Comparison of ENCODE assay signal across 8 mouse cellular contexts in the genomic region with DNA sequence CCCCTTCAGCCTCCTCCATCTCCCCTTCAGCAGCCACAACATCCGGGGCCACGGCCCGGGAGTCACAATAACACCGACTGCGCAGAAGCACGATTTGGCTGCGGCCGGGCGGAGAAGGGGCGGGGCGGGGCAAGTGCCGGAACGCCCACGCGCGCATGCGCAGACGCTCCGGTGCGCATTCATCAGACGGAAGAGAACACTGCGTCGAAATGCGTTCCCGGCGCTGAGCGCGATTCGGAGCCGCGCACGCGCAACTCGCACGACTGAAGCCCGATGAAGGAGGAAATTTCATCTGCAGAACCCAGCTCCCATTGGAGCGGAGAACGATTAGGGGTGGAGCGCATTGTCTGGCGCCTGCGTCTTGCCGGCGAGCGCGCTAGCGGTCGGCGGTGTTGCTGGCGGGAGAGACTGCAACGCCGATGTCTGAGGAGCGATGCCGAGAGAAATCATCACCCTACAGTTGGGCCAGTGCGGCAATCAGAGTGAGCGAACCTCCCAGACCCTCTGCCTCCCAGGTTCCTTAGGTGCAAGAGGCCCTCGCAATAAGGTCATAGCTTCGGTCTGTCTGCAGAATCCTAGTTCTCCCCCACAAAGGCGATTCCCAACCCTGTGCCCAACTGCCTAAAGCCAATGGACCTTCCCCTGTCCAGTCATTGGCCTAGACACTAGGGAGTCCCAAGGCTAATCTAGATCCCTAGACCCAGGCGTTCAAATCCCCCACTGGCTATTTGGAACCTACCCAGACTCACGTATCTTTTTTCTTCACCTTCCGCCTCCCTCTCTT. TPM values are rescaled to one million over a fixed set of nuclear protein-coding genes. Genes with fewer than 3 reads are reported as not detected.
A peak's percentile ranks its signal among the peaks of the same experiment; 100 is the strongest.
DNase-seq lines count a peak whose midpoint lies in the region; ATAC-seq and TF ChIP-seq lines count a peak whose summit lies in the region.

Gene Retreg3, minus strand, starts transcription at position 133 of the 784 bp plus-strand sequence.
Gene Tubg1, plus strand, starts transcription at position 178 of the 784 bp plus-strand sequence.

- under 1% methylated on average over 61 of the region's 61 CpGs for WGBS in embryonic facial prominence, embryonic 13.5 days
- WGBS in kidney, adult 2 months: under 1% methylated on average over 61 of the region's 61 CpGs
- under 1% methylated on average over 61 of the region's 61 CpGs for WGBS in limb, embryonic 12.5 days
- under 1% methylated on average over 61 of the region's 61 CpGs for WGBS in midbrain, embryonic 15.5 days
- under 1% methylated on average over 61 of the region's 61 CpGs for WGBS in spleen, adult 2 months

- ATAC-seq in embryonic facial prominence, embryonic 13.5 days (ENCODE audit: insufficient number of reproducible peaks, insufficient read depth, low FRiP score, low TSS enrichment, low read depth): peak; percentile 94
- ATAC-seq in limb, embryonic 12.5 days (ENCODE audit: insufficient number of reproducible peaks, insufficient read depth, low FRiP score, low TSS enrichment, low read depth): peak; percentile 96
- peak; percentile 97 for ATAC-seq in midbrain, embryonic 15.5 days (replicated peaks)

- TF ChIP-seq CTCF in kidney, adult 2 months (conservative IDR thresholded peaks at IDR 0.05; ENCODE audit: insufficient read depth, insufficient read length, low read depth, low read length): 0 out of 2 replicates have a peak, but pooled peaks have one; percentile 11
- TF ChIP-seq CTCF in spleen, adult 2 months (IDR thresholded peaks at IDR 0.05; ENCODE audit: extremely low read depth, insufficient read depth, insufficient read length, insufficient replicate concordance): peak; percentile 8; the same call in 1 of the 2 replicates

- DNase-seq in 3134 (ENCODE audit: extremely low read depth, insufficient read length, low spot score): peak; percentile 100
- peak; percentile 99 for DNase-seq in adrenal gland, postnatal 36 days
- peak; percentile 98 to 99 for DNase-seq in heart, adult 18-20 months
- peak; percentile 99 for DNase-seq in kidney, adult 2 months
- peak; percentile 98 to 99 for DNase-seq in spleen, adult 2 months (ENCODE audit: low read depth in 1 of 2, low spot score in 2 of 2)

- no peaks in the 10 kb centered on the region for H3K27me3 ChIP-seq in embryonic facial prominence, embryonic 13.5 days
- H3K27me3 ChIP-seq in kidney, adult 2 months (replicated peaks; ENCODE audit: control insufficient read depth, insufficient read depth, low read length): no peaks in the 10 kb centered on the region
- no peaks in the 10 kb centered on the region for H3K27me3 ChIP-seq in limb, embryonic 12.5 days
- no peaks in the 10 kb centered on the region for H3K27me3 ChIP-seq in midbrain, embryonic 15.5 days (replicated peaks)
- no peaks in the 10 kb centered on the region for H3K27me3 ChIP-seq in spleen, adult 2 months (ENCODE audit: control insufficient read depth, insufficient read depth, low read length)

- peak within 1 kb of the TSS; percentile 95 for H3K4me2 ChIP-seq in embryonic facial prominence, embryonic 13.5 days
- peak within 1 kb of the TSS; percentile 95 for H3K4me2 ChIP-seq in limb, embryonic 12.5 days
- H3K4me2 ChIP-seq in midbrain, embryonic 15.5 days: peak within 1 kb of the TSS; percentile 97

- H3K4me3 ChIP-seq in embryonic facial prominence, embryonic 13.5 days: peak within 1 kb of the TSS; percentile 98
- peak within 1 kb of the TSS; percentile 75 for H3K4me3 ChIP-seq in kidney, adult 2 months (ENCODE audit: insufficient read depth, low read depth, low read length)
- H3K4me3 ChIP-seq in limb, embryonic 12.5 days (replicated peaks): peak within 1 kb of the TSS; percentile 91
- H3K4me3 ChIP-seq in midbrain, embryonic 15.5 days: peak within 1 kb of the TSS; percentile 84
- H3K4me3 ChIP-seq in spleen, adult 2 months (ENCODE audit: extremely low read depth, insufficient read depth, insufficient read length): peak within 1 kb of the TSS; percentile 82

- peaks cover 35% of the 10 kb centered on the region for H3K36me3 ChIP-seq in embryonic facial prominence, embryonic 13.5 days
- H3K36me3 ChIP-seq in kidney, adult 2 months (ENCODE audit: control insufficient read depth, insufficient read depth, low read length): no peaks in the 10 kb centered on the region
- H3K36me3 ChIP-seq in limb, embryonic 12.5 days: peaks cover 48% of the 10 kb centered on the region
- peaks cover 9% of the 10 kb centered on the region for H3K36me3 ChIP-seq in midbrain, embryonic 15.5 days (replicated peaks)
- H3K36me3 ChIP-seq in spleen, adult 2 months (ENCODE audit: control insufficient read depth, insufficient read depth, low read length): peaks cover 2% of the 10 kb centered on the region

- TF ChIP-seq POLR2A in kidney, adult 2 months (IDR thresholded peaks at IDR 0.05; ENCODE audit: low read depth, low read length): peak; percentile 88
- peak; percentile 89 for TF ChIP-seq POLR2A in spleen, adult 2 months (IDR thresholded peaks at IDR 0.05; ENCODE audit: low read depth, low read length)

- peak within 1 kb of the TSS; percentile 96 for H3K9ac ChIP-seq in embryonic facial prominence, embryonic 13.5 days
- peak within 1 kb of the TSS; percentile 93 for H3K9ac ChIP-seq in limb, embryonic 12.5 days (replicated peaks)
- H3K9ac ChIP-seq in midbrain, embryonic 15.5 days: peak within 1 kb of the TSS; percentile 95

- peak within 1 kb of the TSS; percentile 91 for H3K27ac ChIP-seq in embryonic facial prominence, embryonic 13.5 days
- peak within 1 kb of the TSS; percentile 65 for H3K27ac ChIP-seq in kidney, adult 2 months (ENCODE audit: insufficient read depth, low read depth, low read length)
- peak within 1 kb of the TSS; percentile 92 for H3K27ac ChIP-seq in limb, embryonic 12.5 days
- peak within 1 kb of the TSS; percentile 89 for H3K27ac ChIP-seq in midbrain, embryonic 15.5 days
- peak within 1 kb of the TSS; percentile 92 for H3K27ac ChIP-seq in spleen, adult 2 months (ENCODE audit: insufficient read depth, low read length)

- no peaks in the 10 kb centered on the region for H3K9me3 ChIP-seq in embryonic facial prominence, embryonic 13.5 days
- no peaks in the 10 kb centered on the region for H3K9me3 ChIP-seq in limb, embryonic 12.5 days
- no peaks in the 10 kb centered on the region for H3K9me3 ChIP-seq in midbrain, embryonic 15.5 days

- H3K4me1 ChIP-seq in embryonic facial prominence, embryonic 13.5 days: peaks cover 28% of the 10 kb centered on the region
- H3K4me1 ChIP-seq in kidney, adult 2 months (ENCODE audit: control insufficient read depth, insufficient read depth, low read length): peaks cover 8% of the 10 kb centered on the region; the same call in 1 of the 2 replicates
- H3K4me1 ChIP-seq in limb, embryonic 12.5 days (replicated peaks): peaks cover 25% of the 10 kb centered on the region
- peaks cover 50% of the 10 kb centered on the region for H3K4me1 ChIP-seq in midbrain, embryonic 15.5 days
- peaks cover 18% of the 10 kb centered on the region for H3K4me1 ChIP-seq in spleen, adult 2 months (ENCODE audit: control insufficient read depth, insufficient read depth, insufficient read length)

RNA-seq across cellular contexts. Expression of gene Retreg3, which starts in this region (rescaled TPM):
- 10 to 100 TPM; 53.2 to 57.2 TPM for total RNA-seq in adrenal gland, postnatal 36 days (2021)
- polyA plus RNA-seq in embryonic facial prominence, embryonic 13.5 days (2015; fragmentation: Nextera tagmentation; extraction: Ambion mirVana): 19.2 and 21.4 TPM in 2 replicates
- total RNA-seq in heart, adult 18-20 months (2021): 10 to 100 TPM; 29.7 to 31.6 TPM
- polyA plus RNA-seq in kidney, adult 2 months (2012; rRNA removed): 60.0 and 65.2 TPM in 2 replicates
- 18.8 and 19.1 TPM in 2 replicates for polyA plus RNA-seq in limb, embryonic 12.5 days (2016; fragmentation: Nextera tagmentation; extraction: Ambion mirVana)
- 28.4 and 29.2 TPM in 2 replicates for polyA plus RNA-seq in midbrain, embryonic 15.5 days (2015; fragmentation: Nextera tagmentation; extraction: Ambion mirVana)
- polyA plus RNA-seq in spleen, adult 2 months (2012; rRNA removed): 57.8 and 61.3 TPM in 2 replicates

RNA-seq across cellular contexts. Expression of gene Tubg1, which starts in this region (rescaled TPM):
- 10 to 100 TPM; 41.3 to 42.7 TPM for total RNA-seq in adrenal gland, postnatal 36 days (2021)
- 69.7 and 77.2 TPM in 2 replicates for polyA plus RNA-seq in embryonic facial prominence, embryonic 13.5 days (2015; fragmentation: Nextera tagmentation; extraction: Ambion mirVana)
- total RNA-seq in heart, adult 18-20 months (2021): 10 to 100 TPM; 23.9 to 25.6 TPM
- polyA plus RNA-seq in kidney, adult 2 months (2012; rRNA removed): 14.1 and 19.2 TPM in 2 replicates
- 87.6 and 90.7 TPM in 2 replicates for polyA plus RNA-seq in limb, embryonic 12.5 days (2016; fragmentation: Nextera tagmentation; extraction: Ambion mirVana)
- polyA plus RNA-seq in midbrain, embryonic 15.5 days (2015; fragmentation: Nextera tagmentation; extraction: Ambion mirVana): 76.1 and 84.7 TPM in 2 replicates
- 16.4 and 17.7 TPM in 2 replicates for polyA plus RNA-seq in spleen, adult 2 months (2012; rRNA removed)

Comparison
In these comparisons a context has a peak if more than half of its experiments do, and no peak if none do; other contexts are left out.
1. Peak in every context shown above with its lines: DNase-seq, ATAC-seq, H3K4me3 ChIP-seq and H3K27ac ChIP-seq.